Mouse (Mus musculus) limb, embryonic 13.5 days (tissue): ENCODE results near the gene Hps4. TPM values are rescaled to one million over a fixed set of nuclear protein-coding genes. Genes with fewer than 3 reads are reported as not detected.
"Not testable (repeated sequence)": the region's sequence is repeated elsewhere in the genome, so short reads cannot be mapped to it uniquely, and the experiment has no call there.

Experiments used
- ATAC-seq: fragments of 200-750 bp; cut with Nextera tagmentation; 2 replicates; pipeline ENCODE4 v1.8.0; 2017; ENCODE audit warnings: low read depth, moderate number of reproducible peaks, moderate TSS enrichment; ENCODE audit not compliant: low FRiP score
- H3K27ac ChIP-seq: fragments of 300-500 bp; sonication (generic); 2 replicates; pipeline ENCODE4 v1.5.1; 2015; ENCODE audit warnings: inconsistent platforms, mild to moderate bottlenecking, moderate library complexity
- H3K27me3 ChIP-seq: fragments of 300-500 bp; sonication (generic); 2 replicates; pipeline ENCODE4 v1.6.1; 2015; ENCODE audit warnings: mild to moderate bottlenecking, inconsistent platforms
- H3K36me3 ChIP-seq: fragments of 300-500 bp; sonication (generic); 2 replicates; pipeline ENCODE4 v1.6.1; 2015; ENCODE audit warnings: inconsistent platforms, mild to moderate bottlenecking, moderate library complexity
- H3K4me1 ChIP-seq: fragments of 300-500 bp; sonication (generic); 2 replicates; pipeline ENCODE4 v1.6.1; 2015; ENCODE audit warnings: inconsistent platforms
- H3K4me2 ChIP-seq: fragments of 300-500 bp; sonication (generic); replicated peaks from 2 replicates; pipeline ENCODE4 v1.6.1; 2015; ENCODE audit warnings: inconsistent platforms, mild to moderate bottlenecking, moderate library complexity
- H3K4me3 ChIP-seq: fragments of 300-500 bp; sonication (generic); 2 replicates; pipeline ENCODE4 v1.5.1; 2015; ENCODE audit warnings: moderate library complexity, mild to moderate bottlenecking, inconsistent platforms
- H3K9ac ChIP-seq: fragments of 300-500 bp; sonication (generic); 2 replicates; pipeline ENCODE4 v1.6.1; 2015; ENCODE audit warnings: mild to moderate bottlenecking, inconsistent platforms
- H3K9me3 ChIP-seq: fragments of 300-500 bp; sonication (generic); 2 replicates; pipeline ENCODE4 v1.6.1; 2016; ENCODE audit warnings: inconsistent platforms
- WGBS: fragments of 180-500 bp; shearing (Covaris S2); methylation state at CpG from one replicate; pipeline ENCODE4 v1.1.7; 2015; 5-methylcytosine and 5-hydroxymethylcytosine counted together
- polyA plus RNA-seq: library from polyadenylated mRNA; unstranded; fragments of >200 nt; fragmentation: Nextera tagmentation; extraction: Ambion mirVana; gene quantifications from 2 replicates; pipeline ENCODE4 v1.2.1, GENCODE M21; 2015

The Hps4 gene
- polyA plus RNA-seq, 1 experiment from 2014 or later = 43.6 TPM

GRCm38 (mm10) chr5:112301694-112302093 lies 41.2 kb upstream of the Hps4 start:
- Histone ChIP-seq H3K27me3 (no peaks in the 10 kb centered on the region), H3K4me2 (no peak overlapping the region), H3K4me3 (no peak overlapping the region), H3K9me3 (no peaks in the 10 kb centered on the region), H3K4me1 (peaks cover 5% of the 10 kb centered on the region), H3K36me3 (peaks cover 14% of the 10 kb centered on the region), H3K9ac (no peak overlapping the region), H3K27ac (no peak overlapping the region)
- ATAC-seq = no peak
- WGBS = 83% methylated on average over 4 of the region's 4 CpGs

GRCm38 (mm10) chr5:112302310-112302709 lies 40.6 kb upstream of the Hps4 start:
- Histone ChIP-seq H3K4me1 (no peaks in the 10 kb centered on the region), H3K27me3 (no peaks in the 10 kb centered on the region), H3K27ac (no peak overlapping the region), H3K4me3 (no peak overlapping the region), H3K36me3 (peaks cover 16% of the 10 kb centered on the region), H3K9ac (no peak overlapping the region), H3K4me2 (no peak overlapping the region), H3K9me3 (no peaks in the 10 kb centered on the region)
- no peak for ATAC-seq
- WGBS = 86% methylated on average over 5 of the region's 5 CpGs

GRCm38 (mm10) chr5:112305842-112306241 lies 37.0 kb upstream of the Hps4 start:
- no peak overlapping the region for H3K27ac ChIP-seq
- H3K9ac ChIP-seq = no peak overlapping the region
- no peak for ATAC-seq
- no peaks in the 10 kb centered on the region for H3K9me3 ChIP-seq
- no peak overlapping the region for H3K4me2 ChIP-seq
- no peaks in the 10 kb centered on the region for H3K27me3 ChIP-seq
- 77% methylated on average over 5 of the region's 5 CpGs for WGBS
- H3K4me3 ChIP-seq = no peak overlapping the region
- no peaks in the 10 kb centered on the region for H3K4me1 ChIP-seq
- H3K36me3 ChIP-seq = peaks cover 51% of the 10 kb centered on the region

- H3K9ac ChIP-seq = no peak overlapping the region
- H3K4me3 ChIP-seq = no peak overlapping the region
- H3K27ac ChIP-seq = no peak overlapping the region
- WGBS = 86% methylated on average over 11 of the region's 11 CpGs
- ATAC-seq = no peak
- no peaks in the 10 kb centered on the region for H3K27me3 ChIP-seq
- peaks cover 73% of the 10 kb centered on the region for H3K36me3 ChIP-seq
- no peaks in the 10 kb centered on the region for H3K4me1 ChIP-seq
- H3K9me3 ChIP-seq = no peaks in the 10 kb centered on the region
- no peak overlapping the region for H3K4me2 ChIP-seq
These were observed 29.5 kb upstream of the Hps4 start for GRCm38 (mm10) chr5:112313222-112313885.

GRCm38 (mm10) chr5:112316468-112316867 lies 26.4 kb upstream of the Hps4 start:
- 85% methylated on average over 5 of the region's 5 CpGs for whole genome bisulfite sequencing
- H3K4me2 ChIP-seq = no peak overlapping the region
- no peaks in the 10 kb centered on the region for H3K9me3 ChIP-seq
- H3K4me3 ChIP-seq = no peak overlapping the region
- H3K27ac ChIP-seq = no peak overlapping the region
- no peaks in the 10 kb centered on the region for H3K4me1 ChIP-seq
- H3K9ac ChIP-seq = no peak overlapping the region
- no peak for ATAC-seq
- H3K36me3 ChIP-seq = peaks cover 43% of the 10 kb centered on the region
- no peaks in the 10 kb centered on the region for H3K27me3 ChIP-seq

GRCm38 (mm10) chr5:112317328-112317727 lies 25.6 kb upstream of the Hps4 start:
- Histone ChIP-seq H3K27me3 (no peaks in the 10 kb centered on the region), H3K9me3 (no peaks in the 10 kb centered on the region), H3K36me3 (peaks cover 37% of the 10 kb centered on the region), H3K4me3 (no peak overlapping the region), H3K4me1 (no peaks in the 10 kb centered on the region), H3K27ac (no peak overlapping the region), H3K4me2 (no peak overlapping the region), H3K9ac (no peak overlapping the region; the same call in 1 of the 2 replicates)
- WGBS = 62% methylated on average over 5 of the region's 5 CpGs
- no peak for ATAC-seq

- not testable (repeated sequence) for H3K9ac ChIP-seq, H3K4me3 ChIP-seq, H3K4me1 ChIP-seq, H3K4me2 ChIP-seq, ATAC-seq, H3K27me3 ChIP-seq, H3K27ac ChIP-seq, H3K9me3 ChIP-seq
- peaks cover 17% of the 10 kb centered on the region for H3K36me3 ChIP-seq
- 58% methylated on average over 2 of the region's 2 CpGs for WGBS
These were observed 23.5 kb upstream of the Hps4 start for GRCm38 (mm10) chr5:112319343-112319742.

- H3K36me3 ChIP-seq = peaks cover 9% of the 10 kb centered on the region
- H3K27me3 ChIP-seq = no peaks in the 10 kb centered on the region
- H3K4me1 ChIP-seq = peaks cover 9% of the 10 kb centered on the region
- H3K9me3 ChIP-seq = no peaks in the 10 kb centered on the region
- WGBS = 77% methylated on average over 5 of the region's 5 CpGs
- no peak overlapping the region for H3K4me3 ChIP-seq
- H3K9ac ChIP-seq = no peak overlapping the region
- no peak overlapping the region for H3K27ac ChIP-seq
- no peak overlapping the region for H3K4me2 ChIP-seq
- ATAC-seq = no peak
These were observed 22.5 kb upstream of the Hps4 start for GRCm38 (mm10) chr5:112320379-112320778.

- H3K9ac ChIP-seq = no peak overlapping the region
- H3K4me3 ChIP-seq = no peak overlapping the region
- H3K9me3 ChIP-seq = no peaks in the 10 kb centered on the region
- H3K36me3 ChIP-seq = 0 out of 2 replicates have a peak, but pooled peaks cover 4% of the 10 kb centered on the region
- H3K27me3 ChIP-seq = no peaks in the 10 kb centered on the region
- WGBS = 67% methylated on average over 6 of the region's 6 CpGs
- H3K27ac ChIP-seq = no peak overlapping the region
- peaks cover 14% of the 10 kb centered on the region for H3K4me1 ChIP-seq
- no peak for ATAC-seq
- H3K4me2 ChIP-seq = no peak overlapping the region
These were observed 21.9 kb upstream of the Hps4 start for GRCm38 (mm10) chr5:112320936-112321335.

GRCm38 (mm10) chr5:112321376-112321775 lies 21.5 kb upstream of the Hps4 start:
- Histone ChIP-seq H3K36me3 (0 out of 2 replicates have a peak, but pooled peaks cover under 1% of the 10 kb centered on the region), H3K27ac (no peak overlapping the region), H3K4me1 (peaks cover 14% of the 10 kb centered on the region), H3K9me3 (no peaks in the 10 kb centered on the region), H3K9ac (no peak overlapping the region), H3K4me2 (no peak overlapping the region), H3K27me3 (no peaks in the 10 kb centered on the region), H3K4me3 (no peak overlapping the region)
- WGBS = 76% methylated on average over 4 of the region's 4 CpGs
- ATAC-seq = no peak

- peaks cover 26% of the 10 kb centered on the region for H3K4me1 ChIP-seq
- no peak for ATAC-seq
- H3K9ac ChIP-seq = no peak overlapping the region
- H3K27me3 ChIP-seq = no peaks in the 10 kb centered on the region
- peaks cover 9% of the 10 kb centered on the region for H3K36me3 ChIP-seq
- H3K27ac ChIP-seq = no peak overlapping the region
- no peaks in the 10 kb centered on the region for H3K9me3 ChIP-seq
- 86% methylated on average over 6 of the region's 6 CpGs for WGBS
- no peak overlapping the region for H3K4me3 ChIP-seq
- no peak overlapping the region for H3K4me2 ChIP-seq
These were observed 19.6 kb upstream of the Hps4 start for GRCm38 (mm10) chr5:112323246-112323645.

GRCm38 (mm10) chr5:112324637-112325545 lies 18.0 kb upstream of the Hps4 start:
- WGBS = 23% methylated on average over 24 of the region's 24 CpGs

More at GRCm38 (mm10) chr5:112324637-112325545, 18.0 kb upstream of the Hps4 start:
- peak; percentile 48; the same call in 1 of the 2 replicates for ATAC-seq
- H3K4me1 ChIP-seq = peaks cover 26% of the 10 kb centered on the region
- H3K4me2 ChIP-seq = peak overlapping the region; percentile 83
- no peaks in the 10 kb centered on the region for H3K27me3 ChIP-seq
- peak overlapping the region; percentile 95 for H3K4me3 ChIP-seq
- no peak overlapping the region for H3K9ac ChIP-seq
- H3K9me3 ChIP-seq = no peaks in the 10 kb centered on the region
- peaks cover 25% of the 10 kb centered on the region for H3K36me3 ChIP-seq
- no peak overlapping the region; the same call in 1 of the 2 replicates for H3K27ac ChIP-seq
